Mouse (Mus musculus): ENCODE measurements around the gene Spo11. TPM values are rescaled to one million over a fixed set of nuclear protein-coding genes. Genes with fewer than 3 reads are reported as not detected.

Gene Spo11
- polyA plus RNA-seq, 1 experiment = not detected

DNA sequence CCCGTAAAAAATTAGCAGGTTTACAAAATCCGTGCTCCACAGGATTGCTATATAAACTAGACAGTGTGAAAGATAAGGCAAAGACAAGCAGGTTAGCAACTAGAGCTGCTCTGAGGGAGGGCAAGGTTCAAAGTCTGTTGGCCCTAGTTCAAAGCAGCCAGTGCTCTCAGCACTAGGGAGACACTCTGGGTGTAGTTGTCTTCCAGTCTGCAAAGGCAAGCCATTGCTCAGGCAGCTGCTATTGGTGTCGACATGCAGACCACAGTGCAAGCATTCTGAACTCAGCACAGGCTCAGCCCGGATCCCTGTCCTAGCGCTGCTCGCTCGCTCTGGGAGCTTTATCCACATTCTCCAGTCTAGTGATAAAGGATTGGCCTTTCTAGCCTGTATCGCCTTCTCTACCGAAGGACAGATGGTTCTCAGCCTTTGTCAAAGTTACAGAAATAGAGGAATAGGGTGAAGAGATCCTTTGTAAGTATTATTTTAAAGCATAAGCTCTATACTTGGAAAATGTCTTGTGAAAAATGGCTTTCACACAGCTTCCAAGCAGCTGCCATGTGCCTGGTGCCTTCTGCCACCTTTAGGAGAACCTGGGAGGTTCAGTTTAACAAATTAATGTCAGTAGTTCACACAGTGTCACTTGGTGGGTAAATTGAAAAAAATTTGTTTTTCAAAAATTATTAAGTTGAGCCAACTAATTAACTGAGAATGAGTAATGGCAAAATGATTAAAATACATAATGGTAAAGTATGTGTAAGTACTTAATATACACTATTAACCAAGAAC is 5.5 kb downstream of the Spo11 start:
- no peak overlapping the region for H3ac ChIP-seq (ENCODE audit: control insufficient read depth, insufficient read length, low read depth)
- TF ChIP-seq USF1 (IDR thresholded peaks at IDR 0.05; ENCODE audit: low read depth) = no peak
- no peak for TF ChIP-seq CTCF (IDR thresholded peaks at IDR 0.05; ENCODE audit: control insufficient read depth, insufficient read depth, insufficient read length)
- TF ChIP-seq MYOG (IDR thresholded peaks at IDR 0.05; ENCODE audit: control insufficient read depth, extremely low read depth, insufficient read length) = no peak
- TF ChIP-seq FOSL1 (IDR thresholded peaks at IDR 0.05; ENCODE audit: insufficient read depth, low read length, poor library complexity, severe bottlenecking) = no peak
- no peaks in the 10 kb centered on the region for H3K79me3 ChIP-seq (ENCODE audit: low read depth)
- no peaks in the 10 kb centered on the region for H3K79me2 ChIP-seq (ENCODE audit: control insufficient read depth, insufficient read depth)
- no peaks in the 10 kb centered on the region for H3K36me3 ChIP-seq (ENCODE audit: control insufficient read depth, insufficient read depth)
- H3K4me3 ChIP-seq (ENCODE audit: insufficient read depth, poor library complexity, severe bottlenecking) = no peak overlapping the region
- H3K27me3 ChIP-seq (ENCODE audit: control insufficient read depth, insufficient read depth, insufficient read length) = peaks cover 30% of the 10 kb centered on the region

DNA sequence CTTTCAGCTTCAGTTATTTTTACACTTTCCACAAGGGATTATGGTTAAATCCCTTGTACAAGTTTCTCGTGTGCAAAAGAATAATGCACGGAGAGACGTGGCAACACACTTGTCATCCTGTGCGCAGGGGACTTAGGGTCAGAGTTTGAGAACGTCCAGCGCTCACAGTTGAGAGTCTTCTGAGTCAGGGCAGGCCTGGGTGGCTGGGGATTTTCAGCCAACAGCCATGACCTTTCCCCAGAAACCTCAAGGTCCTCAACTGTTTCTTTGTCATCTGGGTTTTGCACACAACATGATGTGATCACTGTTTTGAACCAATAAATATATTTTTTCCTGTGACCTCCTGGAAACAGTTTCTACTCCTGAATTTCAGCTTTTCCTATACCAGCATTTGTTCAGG is 12.7 kb downstream of the Spo11 start:
- no peak for TF ChIP-seq MYOG (IDR thresholded peaks at IDR 0.05; ENCODE audit: control insufficient read depth, extremely low read depth, insufficient read length)
- TF ChIP-seq USF1 (IDR thresholded peaks at IDR 0.05; ENCODE audit: low read depth) = no peak
- no peak for TF ChIP-seq CTCF (IDR thresholded peaks at IDR 0.05; ENCODE audit: control insufficient read depth, insufficient read depth, insufficient read length)
- no peak for TF ChIP-seq CEBPB (IDR thresholded peaks at IDR 0.05; ENCODE audit: low read depth)
- TF ChIP-seq MYOD1 (IDR thresholded peaks at IDR 0.05; ENCODE audit: control insufficient read depth, insufficient read length, low read depth) = no peak
- TF ChIP-seq MAX (IDR thresholded peaks at IDR 0.05) = no peak
- TF ChIP-seq FOSL1 (IDR thresholded peaks at IDR 0.05; ENCODE audit: insufficient read depth, low read length, poor library complexity, severe bottlenecking) = no peak
- H3K79me2 ChIP-seq (ENCODE audit: control insufficient read depth, insufficient read depth) = no peaks in the 10 kb centered on the region

DNA sequence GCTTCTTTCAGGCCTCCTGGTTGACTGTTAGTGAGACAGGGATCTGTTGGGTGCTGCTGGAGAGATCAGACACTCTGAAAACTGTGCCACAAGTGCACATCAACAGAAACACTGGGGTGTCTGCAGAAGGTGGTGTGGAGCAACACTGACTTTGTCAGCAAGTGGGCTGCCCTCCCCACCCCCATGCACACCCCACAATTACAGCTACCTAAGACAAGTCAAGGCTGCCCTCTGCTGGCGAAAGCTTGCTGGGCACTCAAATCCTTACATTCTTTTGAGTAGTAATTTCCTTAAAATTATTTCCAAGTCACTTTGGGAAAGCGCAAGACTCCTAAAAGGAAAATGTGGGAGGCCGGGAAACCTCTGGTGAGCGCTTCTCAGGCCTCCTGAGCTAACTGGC is 18.7 kb downstream of the Spo11 start:
- TF ChIP-seq CTCF (IDR thresholded peaks at IDR 0.05; ENCODE audit: control insufficient read depth, insufficient read depth, insufficient read length) (peak; percentile 64), FOSL1 (IDR thresholded peaks at IDR 0.05; ENCODE audit: insufficient read depth, low read length, poor library complexity, severe bottlenecking) (no peak), MYOD1 (IDR thresholded peaks at IDR 0.05; ENCODE audit: control insufficient read depth, insufficient read length, low read depth) (no peak), MYOG (IDR thresholded peaks at IDR 0.05; ENCODE audit: control insufficient read depth, extremely low read depth, insufficient read length) (no peak)
- no peak overlapping the region for H3K4me3 ChIP-seq (ENCODE audit: insufficient read depth, poor library complexity, severe bottlenecking)
- no peaks in the 10 kb centered on the region for H3K36me3 ChIP-seq (ENCODE audit: control insufficient read depth, insufficient read depth)
- H3ac ChIP-seq (ENCODE audit: control insufficient read depth, insufficient read length, low read depth) = no peak overlapping the region
- peaks cover 9% of the 10 kb centered on the region for H3K79me3 ChIP-seq (ENCODE audit: low read depth)
- H3K79me2 ChIP-seq (ENCODE audit: control insufficient read depth, insufficient read depth) = peaks cover 13% of the 10 kb centered on the region
- H3K27me3 ChIP-seq (ENCODE audit: control insufficient read depth, insufficient read depth, insufficient read length) = peaks cover 42% of the 10 kb centered on the region

More for the DNA sequence above, 12.7 kb downstream of the Spo11 start:
- H3ac ChIP-seq (ENCODE audit: control insufficient read depth, insufficient read length, low read depth) = no peak overlapping the region
- no peaks in the 10 kb centered on the region for H3K79me3 ChIP-seq (ENCODE audit: low read depth)
- H3K36me3 ChIP-seq (ENCODE audit: control insufficient read depth, insufficient read depth) = no peaks in the 10 kb centered on the region
- H3K4me3 ChIP-seq (ENCODE audit: insufficient read depth, poor library complexity, severe bottlenecking) = no peak overlapping the region
- peaks cover 79% of the 10 kb centered on the region for H3K27me3 ChIP-seq (ENCODE audit: control insufficient read depth, insufficient read depth, insufficient read length)

DNA sequence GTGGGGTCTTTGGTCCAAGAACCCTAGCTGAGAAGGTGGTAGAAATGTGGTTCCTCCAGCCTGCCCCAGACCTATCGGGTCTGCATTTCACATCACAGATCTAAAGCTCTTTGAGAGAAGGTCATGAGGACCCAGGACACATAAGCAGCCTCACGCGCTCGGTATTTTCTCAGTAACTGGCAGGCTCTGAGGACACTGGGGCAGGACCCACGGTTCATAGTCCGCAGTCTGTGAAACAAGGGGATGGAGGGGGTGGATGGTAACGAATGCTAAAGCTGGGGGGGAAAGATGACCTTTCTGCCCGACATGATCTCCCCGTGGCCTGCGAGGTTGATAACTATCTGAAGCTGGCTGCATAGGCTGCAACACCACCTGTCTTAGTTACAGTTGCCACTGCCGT is 20.2 kb downstream of the Spo11 start:
- peaks cover 28% of the 10 kb centered on the region for H3K79me2 ChIP-seq (ENCODE audit: control insufficient read depth, insufficient read depth)
- H3K79me3 ChIP-seq (ENCODE audit: low read depth) = peaks cover 21% of the 10 kb centered on the region
- H3K36me3 ChIP-seq (ENCODE audit: control insufficient read depth, insufficient read depth) = peaks cover 5% of the 10 kb centered on the region
- TF ChIP-seq MAX (IDR thresholded peaks at IDR 0.05) = no peak
- TF ChIP-seq FOSL1 (IDR thresholded peaks at IDR 0.05; ENCODE audit: insufficient read depth, low read length, poor library complexity, severe bottlenecking) = no peak
- no peak for TF ChIP-seq MYOD1 (IDR thresholded peaks at IDR 0.05; ENCODE audit: control insufficient read depth, insufficient read length, low read depth)
- TF ChIP-seq CEBPB (IDR thresholded peaks at IDR 0.05; ENCODE audit: low read depth) = no peak
- TF ChIP-seq MYOG (IDR thresholded peaks at IDR 0.05; ENCODE audit: control insufficient read depth, extremely low read depth, insufficient read length) = no peak
- no peak for TF ChIP-seq CTCF (IDR thresholded peaks at IDR 0.05; ENCODE audit: control insufficient read depth, insufficient read depth, insufficient read length)
- no peak for TF ChIP-seq USF1 (IDR thresholded peaks at IDR 0.05; ENCODE audit: low read depth)
- H3K27me3 ChIP-seq (ENCODE audit: control insufficient read depth, insufficient read depth, insufficient read length) = peaks cover 26% of the 10 kb centered on the region
- no peak overlapping the region for H3ac ChIP-seq (ENCODE audit: control insufficient read depth, insufficient read length, low read depth)
- H3K4me3 ChIP-seq (ENCODE audit: insufficient read depth, poor library complexity, severe bottlenecking) = no peak overlapping the region

DNA sequence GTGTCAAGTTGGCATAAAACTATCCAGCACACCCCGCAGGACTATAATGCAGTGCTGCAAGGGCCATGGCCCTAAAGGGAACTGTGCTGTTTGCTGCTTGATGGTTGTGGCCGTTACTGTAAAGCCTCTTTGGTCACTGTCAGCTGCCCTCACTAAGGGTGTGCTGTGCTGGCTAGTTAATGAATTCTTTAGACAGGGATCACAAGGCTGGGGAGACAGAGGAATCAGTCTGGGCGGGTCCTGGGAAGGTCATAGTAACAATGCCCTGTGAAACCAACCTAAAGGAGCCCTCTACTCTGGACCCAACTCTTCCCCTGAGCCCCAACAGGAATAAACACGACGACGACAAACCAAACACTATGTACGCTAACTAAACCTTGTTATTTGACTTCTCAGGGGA is 21.0 kb downstream of the Spo11 start:
- peaks cover 22% of the 10 kb centered on the region for H3K79me3 ChIP-seq (ENCODE audit: low read depth)
- H3K36me3 ChIP-seq (ENCODE audit: control insufficient read depth, insufficient read depth) = peaks cover 11% of the 10 kb centered on the region
- H3K27me3 ChIP-seq (ENCODE audit: control insufficient read depth, insufficient read depth, insufficient read length) = peaks cover 23% of the 10 kb centered on the region
- peaks cover 36% of the 10 kb centered on the region for H3K79me2 ChIP-seq (ENCODE audit: control insufficient read depth, insufficient read depth)
- TF ChIP-seq MAX (IDR thresholded peaks at IDR 0.05) (no peak), FOSL1 (IDR thresholded peaks at IDR 0.05; ENCODE audit: insufficient read depth, low read length, poor library complexity, severe bottlenecking) (no peak), MYOD1 (IDR thresholded peaks at IDR 0.05; ENCODE audit: control insufficient read depth, insufficient read length, low read depth) (no peak), USF1 (IDR thresholded peaks at IDR 0.05; ENCODE audit: low read depth) (no peak), MYOG (IDR thresholded peaks at IDR 0.05; ENCODE audit: control insufficient read depth, extremely low read depth, insufficient read length) (no peak), CTCF (IDR thresholded peaks at IDR 0.05; ENCODE audit: control insufficient read depth, insufficient read depth, insufficient read length) (no peak), CEBPB (IDR thresholded peaks at IDR 0.05; ENCODE audit: low read depth) (no peak)
- H3K4me3 ChIP-seq (ENCODE audit: insufficient read depth, poor library complexity, severe bottlenecking) = no peak overlapping the region
- H3ac ChIP-seq (ENCODE audit: control insufficient read depth, insufficient read length, low read depth) = no peak overlapping the region

Measured in C2C12 (cell line).